Mouse (Mus musculus): ENCODE results near the gene Gdpd4.

DNA sequence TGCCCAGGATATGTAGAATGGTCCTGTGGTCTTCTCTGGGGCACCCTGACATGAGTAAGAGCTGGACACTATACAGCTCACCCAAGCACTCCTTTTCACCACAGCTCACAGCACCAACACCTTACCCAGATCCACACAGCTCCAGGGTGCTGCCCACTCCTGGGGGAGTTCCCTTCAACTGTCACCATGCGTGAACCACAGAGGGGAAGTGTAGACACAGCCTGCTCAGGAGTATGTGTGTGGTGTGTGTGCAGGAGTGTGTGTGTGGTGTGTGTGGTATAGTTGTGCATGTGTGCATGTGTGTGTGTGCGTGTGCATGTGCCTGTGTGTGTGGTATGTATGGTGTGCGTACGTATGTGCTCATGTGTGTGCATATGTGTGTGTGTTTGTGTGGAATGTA lies 176.1 kb downstream of the Gdpd4 start:
- TF ChIP-seq CTCF (IDR thresholded peaks at IDR 0.05 in 2 of 3, conservative IDR thresholded peaks at IDR 0.05 in 1 of 3; ENCODE audit: control insufficient read depth in 1 of 3, insufficient read depth in 1 of 3, low read depth in 2 of 3, low read length in 3 of 3, poor library complexity in 1 of 3, severe bottlenecking in 1 of 3) (no peak), POLR2A (IDR thresholded peaks at IDR 0.05; ENCODE audit: control insufficient read depth in 1 of 2, insufficient read depth in 1 of 2, low read depth in 1 of 2, low read length in 2 of 2, poor library complexity in 1 of 2) (no peak), CHD2 (IDR thresholded peaks at IDR 0.05; ENCODE audit: low read length) (no peak), UBTF (IDR thresholded peaks at IDR 0.05; ENCODE audit: borderline replicate concordance, insufficient read depth, low read depth, low read length) (no peak), USF2 (IDR thresholded peaks at IDR 0.05; ENCODE audit: borderline replicate concordance in 1 of 2, insufficient read depth in 1 of 2, low read depth in 1 of 2, low read length in 2 of 2) (no peak), MYB (IDR thresholded peaks at IDR 0.05; ENCODE audit: low read depth, low read length) (no peak), ZNF384 (IDR thresholded peaks at IDR 0.05; ENCODE audit: low read depth, low read length) (no peak), GABPA (IDR thresholded peaks at IDR 0.05; ENCODE audit: low read depth, low read length) (no peak), SMC3 (IDR thresholded peaks at IDR 0.05; ENCODE audit: low read depth, low read length) (no peak), HCFC1 (IDR thresholded peaks at IDR 0.05; ENCODE audit: low read depth, low read length) (no peak)
